Mouse (Mus musculus) neural tube, embryonic 11.5 days (tissue): ENCODE data around the gene Ticrr. TPM values are rescaled to one million over a fixed set of nuclear protein-coding genes. Genes with fewer than 3 reads are reported as not detected.

Experiments used
- ATAC-seq: fragments of 200-750 bp; cut with Nextera tagmentation; 2 replicates; pipeline ENCODE4 v1.8.0; 2017; ENCODE audit warnings: moderate number of reproducible peaks, mild to moderate bottlenecking, moderate TSS enrichment, moderate library complexity; ENCODE audit not compliant: insufficient read depth, low FRiP score, low TSS enrichment
- DNase-seq: peaks from one replicate; pipeline ENCODE4 v3.0.0-alpha.2; 2015; ENCODE audit warnings: low spot score
- H3K27ac ChIP-seq: fragments of 300-500 bp; sonication (generic); 2 replicates; pipeline ENCODE4 v1.5.1; 2014; ENCODE audit warnings: low read depth, mild to moderate bottlenecking, low read length
- H3K27me3 ChIP-seq: fragments of 300-500 bp; sonication (generic); 2 replicates; pipeline ENCODE4 v1.6.1; 2014; ENCODE audit warnings: mild to moderate bottlenecking, low read length, mixed read lengths; ENCODE audit not compliant: control insufficient read depth, insufficient read depth
- H3K36me3 ChIP-seq: fragments of 300-500 bp; sonication (generic); 2 replicates; pipeline ENCODE4 v1.6.1; 2014; ENCODE audit warnings: mild to moderate bottlenecking, low read length, moderate library complexity, mixed read lengths; ENCODE audit not compliant: control insufficient read depth, insufficient read depth
- H3K4me1 ChIP-seq: fragments of 300-500 bp; sonication (generic); 2 replicates; pipeline ENCODE4 v1.6.1; 2014; ENCODE audit warnings: low read length, mixed read lengths; ENCODE audit not compliant: control insufficient read depth, insufficient read depth
- H3K4me2 ChIP-seq: fragments of 300-500 bp; sonication (generic); 2 replicates; pipeline ENCODE4 v1.6.1; 2014; ENCODE audit warnings: low read depth, mild to moderate bottlenecking, moderate library complexity
- H3K4me3 ChIP-seq: fragments of 300-500 bp; sonication (generic); 2 replicates; pipeline ENCODE4 v1.5.1; 2014; ENCODE audit warnings: low read depth, low read length
- H3K9ac ChIP-seq: fragments of 300-500 bp; sonication (generic); 2 replicates; pipeline ENCODE4 v1.6.1; 2014; ENCODE audit warnings: mild to moderate bottlenecking, low read length
- H3K9me3 ChIP-seq: fragments of 300-500 bp; sonication (generic); 2 replicates; pipeline ENCODE4 v1.6.1; 2016; ENCODE audit warnings: low read length; ENCODE audit not compliant: control insufficient read depth
- WGBS: fragments of 180-500 bp; shearing (Covaris S2); extraction: QIAGEN DNeasy Blood & Tissue Kit; methylation state at CpG from one replicate; pipeline ENCODE4 v1.1.7; 2014; 5-methylcytosine and 5-hydroxymethylcytosine counted together
- polyA plus RNA-seq: library from polyadenylated mRNA; unstranded; fragments of >200 nt; fragmentation: Nextera tagmentation; extraction: Ambion mirVana; gene quantifications from 2 replicates; pipeline ENCODE4 v1.2.1, GENCODE M21; 2014

The Ticrr gene
- polyA plus RNA-seq, 1 experiment from 2014 or later, result 14.0 TPM

DNA sequence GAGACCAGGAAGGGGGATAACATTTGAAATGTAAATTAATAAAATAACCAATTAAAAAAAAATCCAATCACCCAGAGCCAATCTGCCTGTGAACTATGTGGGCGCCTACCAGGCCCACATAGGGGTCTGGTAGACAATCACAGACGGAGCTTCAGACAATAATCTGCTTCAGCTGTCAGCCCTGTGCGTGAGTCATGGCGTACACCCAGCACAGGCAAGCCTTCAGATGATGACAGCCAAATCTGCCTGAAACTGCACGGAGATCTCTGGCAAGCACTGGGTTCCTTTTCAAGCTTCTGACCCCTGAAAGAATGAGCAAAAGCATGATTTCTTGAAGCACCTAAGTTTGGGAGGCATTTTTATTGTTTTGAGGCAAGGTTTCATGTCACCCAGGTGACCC, 33.8 kb upstream of the Ticrr start:
- ATAC-seq (no peak), DNase-seq (no peak)
- Histone ChIP-seq H3K27ac (no peak overlapping the region), H3K27me3 (no peaks in the 10 kb centered on the region), H3K9me3 (no peaks in the 10 kb centered on the region), H3K4me1 (no peaks in the 10 kb centered on the region), H3K4me2 (no peak overlapping the region), H3K9ac (no peak overlapping the region), H3K4me3 (no peak overlapping the region), H3K36me3 (no peaks in the 10 kb centered on the region)
- 83% methylated on average over 5 of the region's 5 CpGs for WGBS

DNA sequence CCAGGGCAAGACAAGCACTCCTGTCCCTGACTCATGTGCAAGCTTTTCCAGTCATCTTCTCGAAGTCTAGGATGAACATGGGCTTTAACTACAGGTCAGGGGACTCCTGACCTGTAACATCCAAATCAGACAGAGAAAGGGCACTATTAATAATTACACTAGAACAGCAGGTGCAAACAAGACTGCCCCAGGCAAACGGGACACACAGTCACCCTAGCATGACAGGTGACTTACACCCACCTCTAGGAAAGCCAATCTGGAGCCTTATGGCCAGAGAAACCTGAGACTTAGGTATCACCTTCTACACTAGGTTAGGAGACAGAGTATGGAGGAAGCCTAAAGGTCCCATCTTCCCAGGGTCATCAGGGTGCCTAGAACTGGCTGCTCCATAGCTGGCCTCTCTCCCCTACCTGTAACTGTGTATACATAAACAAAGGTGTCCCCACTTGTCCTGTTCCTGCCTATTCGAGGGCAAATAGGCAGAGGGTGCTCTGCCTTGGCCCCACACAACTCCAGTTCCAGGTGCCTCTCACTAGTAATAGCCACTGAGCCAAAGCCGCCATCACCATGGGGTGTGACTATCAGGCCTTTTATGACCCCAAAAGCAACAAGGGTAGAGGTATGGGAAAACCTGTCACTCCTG, 31.6 kb upstream of the Ticrr start:
- 57% methylated on average over 4 of the region's 4 CpGs for WGBS
- H3K4me1 ChIP-seq, result no peaks in the 10 kb centered on the region

DNA sequence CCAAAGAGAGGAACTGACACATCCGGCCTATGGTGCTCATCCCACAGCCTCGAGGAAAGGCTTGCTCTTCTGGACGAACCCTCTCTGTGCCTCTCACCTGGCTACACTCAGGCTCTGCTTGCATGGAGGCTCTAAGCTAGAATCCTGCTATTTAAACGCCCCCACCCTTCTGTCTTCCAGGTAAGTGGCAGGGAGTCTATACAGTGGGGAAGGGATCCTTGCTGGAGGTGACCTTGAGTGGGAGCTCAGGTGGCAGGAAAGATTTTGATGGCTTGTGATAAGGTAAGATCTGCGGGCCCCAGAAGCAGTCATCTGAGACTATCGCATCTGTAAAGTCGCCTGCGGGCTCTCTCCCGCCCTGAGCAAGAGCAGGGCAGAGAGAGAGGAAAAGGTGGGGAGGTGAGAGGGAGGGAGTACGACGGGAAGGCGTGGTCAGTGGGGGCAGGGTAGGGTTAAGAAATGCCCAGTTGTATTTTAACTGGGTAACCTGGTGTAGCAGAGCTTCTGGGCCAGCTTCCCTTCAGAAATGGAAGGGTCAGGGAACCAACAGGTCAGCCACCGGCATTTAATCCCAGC, 28.1 kb upstream of the Ticrr start:
- no peak overlapping the region for H3K9ac ChIP-seq
- H3K4me2 ChIP-seq, result no peak overlapping the region
- no peak overlapping the region for H3K27ac ChIP-seq
- no peak overlapping the region for H3K4me3 ChIP-seq
- no peaks in the 10 kb centered on the region for H3K9me3 ChIP-seq
- DNase-seq (no peak), ATAC-seq (no peak)
- H3K4me1 ChIP-seq, result no peaks in the 10 kb centered on the region
- H3K36me3 ChIP-seq, result no peaks in the 10 kb centered on the region
- H3K27me3 ChIP-seq, result no peaks in the 10 kb centered on the region
- 30% methylated on average over 13 of the region's 13 CpGs for WGBS

More for the DNA sequence above, 31.6 kb upstream of the Ticrr start:
- H3K9ac ChIP-seq, result no peak overlapping the region
- no peak for DNase-seq
- no peak overlapping the region for H3K27ac ChIP-seq
- no peak overlapping the region for H3K4me2 ChIP-seq
- no peaks in the 10 kb centered on the region for H3K27me3 ChIP-seq
- H3K4me3 ChIP-seq, result no peak overlapping the region
- no peaks in the 10 kb centered on the region for H3K36me3 ChIP-seq
- ATAC-seq, result no peak
- no peaks in the 10 kb centered on the region for H3K9me3 ChIP-seq

DNA sequence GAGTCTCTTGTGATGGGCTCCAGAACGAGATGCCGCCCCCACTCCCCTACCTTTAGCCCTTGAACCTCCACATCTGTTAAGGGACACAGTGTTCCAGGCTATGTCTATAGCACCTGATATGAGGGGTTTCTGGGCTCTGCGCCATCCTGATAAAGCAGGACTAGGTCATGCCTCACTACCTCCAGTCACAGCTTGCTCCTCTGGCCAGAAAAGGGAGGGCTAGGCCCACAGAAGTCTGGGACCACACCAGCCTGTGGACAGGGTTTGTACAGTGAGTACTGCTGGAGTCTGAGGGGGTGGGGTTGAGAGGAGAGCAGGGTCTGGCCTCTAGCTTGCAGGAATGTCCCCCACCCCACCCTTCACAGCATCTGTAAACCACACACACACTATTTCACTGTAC, 12.8 kb upstream of the Ticrr start:
- H3K9ac ChIP-seq, result no peak overlapping the region
- no peaks in the 10 kb centered on the region for H3K27me3 ChIP-seq
- ATAC-seq (no peak), DNase-seq (no peak)
- no peak overlapping the region for H3K27ac ChIP-seq
- no peaks in the 10 kb centered on the region for H3K36me3 ChIP-seq
- no peaks in the 10 kb centered on the region for H3K9me3 ChIP-seq
- no peak overlapping the region for H3K4me3 ChIP-seq
- H3K4me1 ChIP-seq, result no peaks in the 10 kb centered on the region
- H3K4me2 ChIP-seq, result no peak overlapping the region
- WGBS, result 87% methylated on average over 3 of the region's 3 CpGs

DNA sequence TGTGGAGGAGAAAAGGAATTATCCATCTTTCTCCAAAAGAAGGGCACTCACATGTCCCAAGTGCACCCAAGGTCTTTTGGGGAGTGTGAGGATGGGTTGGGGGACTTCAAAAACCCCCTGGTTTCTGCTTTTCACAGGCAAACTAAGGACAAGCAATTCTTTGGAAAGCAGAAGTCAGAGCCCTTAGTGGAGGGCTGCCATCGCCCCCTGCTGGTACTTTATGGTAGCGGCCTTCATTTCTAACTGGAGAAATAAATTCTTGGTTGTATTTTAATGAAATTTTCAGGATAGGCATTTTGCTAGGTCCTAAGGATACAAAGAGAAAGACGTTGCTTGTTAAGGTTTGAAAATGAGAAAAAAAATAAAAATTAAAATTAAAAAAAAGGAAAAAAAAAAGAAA, 11.0 kb upstream of the Ticrr start:
- DNase-seq (peak; percentile 68), ATAC-seq (no peak)
- no peak overlapping the region for H3K27ac ChIP-seq
- H3K27me3 ChIP-seq, result no peaks in the 10 kb centered on the region
- WGBS, result 6% methylated on average over 3 of the region's 3 CpGs
- no peaks in the 10 kb centered on the region for H3K4me1 ChIP-seq
- no peak overlapping the region for H3K9ac ChIP-seq
- H3K36me3 ChIP-seq, result no peaks in the 10 kb centered on the region
- no peak overlapping the region for H3K4me2 ChIP-seq
- H3K4me3 ChIP-seq, result no peak overlapping the region
- H3K9me3 ChIP-seq, result no peaks in the 10 kb centered on the region

DNA sequence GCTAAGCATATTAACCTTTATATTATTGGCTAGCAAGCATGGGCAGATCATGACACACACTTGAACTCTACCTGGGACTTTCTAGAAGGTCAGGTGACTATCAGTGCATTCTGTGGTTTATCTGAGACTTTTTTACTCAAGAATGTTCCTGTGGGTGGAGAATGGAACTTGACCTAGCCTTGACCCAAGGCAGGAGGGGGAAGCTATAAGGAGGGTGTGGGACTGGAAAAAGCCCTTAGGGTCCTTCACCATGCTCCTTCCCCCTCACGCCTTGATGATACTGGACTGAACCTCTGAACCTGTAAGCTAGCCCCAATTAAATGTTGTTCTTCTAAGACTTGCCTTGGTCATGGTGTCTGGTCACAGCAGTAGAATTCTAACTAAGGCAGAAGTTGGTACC, 5.8 kb upstream of the Ticrr start:
- Histone ChIP-seq H3K9ac (no peak overlapping the region), H3K36me3 (no peaks in the 10 kb centered on the region), H3K4me2 (no peak overlapping the region), H3K9me3 (no peaks in the 10 kb centered on the region), H3K4me3 (no peak overlapping the region), H3K27me3 (no peaks in the 10 kb centered on the region), H3K27ac (no peak overlapping the region), H3K4me1 (no peaks in the 10 kb centered on the region)
- no peak for ATAC-seq
- WGBS, result 95% methylated on average over 1 of the region's 1 CpGs
- DNase-seq, result no peak

DNA sequence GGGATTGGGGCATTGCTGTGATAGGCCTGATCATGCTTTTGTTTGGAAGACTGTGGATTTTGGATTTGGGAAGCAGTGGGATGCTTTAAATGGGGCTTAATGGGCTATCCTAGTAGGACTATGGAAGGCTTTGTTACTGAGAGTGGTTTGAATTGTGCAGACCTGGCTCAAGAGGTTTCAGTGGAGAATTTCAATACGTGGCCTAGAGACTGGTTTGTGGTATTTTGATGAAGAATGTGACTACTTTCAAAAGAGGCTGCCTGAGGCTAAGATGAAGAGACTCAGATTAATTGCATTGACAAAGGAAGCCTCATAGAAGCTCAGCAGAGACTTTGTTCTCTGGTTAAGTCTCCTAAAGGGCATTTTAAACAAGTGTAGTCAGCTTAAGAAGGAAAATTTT, 5.4 kb upstream of the Ticrr start:
- no peaks in the 10 kb centered on the region for H3K4me1 ChIP-seq
- H3K27me3 ChIP-seq, result no peaks in the 10 kb centered on the region
- H3K4me3 ChIP-seq, result no peak overlapping the region
- no peak overlapping the region for H3K27ac ChIP-seq
- H3K9ac ChIP-seq, result no peak overlapping the region
- no peak for ATAC-seq
- H3K9me3 ChIP-seq, result no peaks in the 10 kb centered on the region
- DNase-seq, result no peak
- WGBS, result 41% methylated on average over 1 of the region's 1 CpGs
- no peak overlapping the region for H3K4me2 ChIP-seq
- no peaks in the 10 kb centered on the region for H3K36me3 ChIP-seq

DNA sequence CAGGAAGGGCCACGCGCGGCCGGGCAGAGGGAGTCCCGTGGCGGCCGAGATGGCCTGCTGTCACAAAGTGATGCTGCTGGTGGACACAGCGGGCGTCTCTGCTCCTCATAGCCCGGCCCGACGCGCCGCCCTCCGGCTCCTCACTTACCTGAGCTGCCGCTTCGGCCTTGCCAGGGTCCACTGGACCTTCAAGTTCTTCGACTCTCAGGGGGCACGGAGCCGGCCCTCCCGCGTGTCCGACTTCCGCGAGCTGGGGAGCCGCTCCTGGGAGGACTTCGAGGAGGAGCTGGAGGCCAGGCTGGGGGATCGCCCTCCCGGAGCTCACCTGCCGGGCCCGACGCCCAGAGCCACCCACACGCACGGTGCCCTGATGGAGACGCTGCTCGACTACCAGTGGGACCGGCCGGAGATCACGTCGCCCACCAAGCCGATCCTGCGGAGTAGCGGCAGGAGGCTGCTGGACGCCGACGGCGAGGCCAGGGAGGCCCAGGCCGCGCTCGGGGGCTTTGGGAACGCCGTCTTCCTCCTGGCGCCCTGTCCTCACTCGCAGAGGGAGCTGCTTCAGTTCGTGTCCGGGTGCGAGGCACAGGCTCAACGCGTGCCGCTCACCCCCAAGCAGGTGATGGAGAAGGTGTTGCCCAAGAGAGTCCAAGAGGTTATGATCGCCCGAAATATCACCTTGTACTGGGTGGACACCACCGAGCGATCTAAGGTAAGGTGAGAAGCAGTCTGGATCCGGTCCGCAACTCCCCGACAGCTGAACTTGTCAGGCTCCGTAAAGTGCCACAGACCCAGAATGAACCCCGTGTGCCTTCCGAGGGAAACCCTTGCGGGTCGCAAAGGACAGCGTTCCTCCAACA, 525 bp downstream of the Ticrr start:
- H3K36me3 ChIP-seq, result no peaks in the 10 kb centered on the region
- H3K27me3 ChIP-seq, result no peaks in the 10 kb centered on the region
- no peaks in the 10 kb centered on the region; the same call in 1 of the 2 replicates for H3K4me1 ChIP-seq
- DNase-seq, result peak; percentile 34
- peak; percentile 22; the same call in 1 of the 2 replicates for ATAC-seq
- no peak overlapping the region for H3K27ac ChIP-seq
- H3K4me2 ChIP-seq, result peak overlapping the region; percentile 95
- 0% methylated on average over 73 of the region's 73 CpGs for WGBS
- H3K9ac ChIP-seq, result peak overlapping the region; percentile 86
- H3K9me3 ChIP-seq, result no peaks in the 10 kb centered on the region
- peak overlapping the region; percentile 86 for H3K4me3 ChIP-seq
